Mouse (Mus musculus): ENCODE data around the gene Lrrn2.

Gene Lrrn2

DNA sequence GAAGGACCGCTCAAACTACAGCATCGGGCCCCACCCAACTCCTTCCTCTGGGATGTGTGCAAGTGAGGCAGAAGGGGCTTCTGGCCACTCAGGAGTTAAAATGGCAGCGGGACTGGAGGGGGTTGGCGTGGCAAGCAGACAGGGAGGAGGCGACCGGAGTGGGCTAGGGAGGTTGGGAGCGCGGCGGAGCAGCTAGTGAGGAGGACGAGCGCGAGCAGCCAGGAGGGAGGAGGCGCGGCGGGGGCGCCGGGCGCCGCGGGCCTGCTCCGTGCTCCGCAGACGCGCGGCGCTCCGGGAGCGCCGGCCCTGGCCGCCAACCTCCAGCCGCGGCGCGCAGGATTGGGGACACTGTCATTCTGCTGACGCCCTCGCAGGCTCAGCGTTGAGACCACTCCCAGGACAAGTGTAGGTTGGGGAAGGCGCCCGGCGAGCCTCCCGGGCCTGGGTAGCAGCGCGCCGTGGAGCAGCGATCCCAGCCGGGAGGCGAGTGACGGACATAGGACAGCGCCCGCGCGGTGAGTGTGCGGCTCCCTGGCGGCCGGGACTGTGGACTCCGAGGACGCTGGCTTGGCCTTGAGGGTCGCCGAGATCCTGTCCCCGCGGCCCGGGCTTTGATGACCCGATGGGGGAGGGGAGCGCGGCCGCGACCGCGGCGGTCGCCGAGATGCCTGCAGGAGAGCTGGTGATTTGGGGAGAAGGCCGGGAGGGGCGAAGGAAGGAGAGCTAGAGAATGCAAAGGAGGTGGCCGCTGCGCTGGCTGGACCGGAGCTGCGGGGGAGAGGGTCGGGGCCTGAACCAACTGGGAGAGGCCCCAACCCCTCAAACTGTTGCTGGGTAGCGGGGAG is at the start of gene Lrrn2:
Gene Lrrn2, plus strand, starts transcription at position 113 of the 845 bp plus-strand sequence.
- peak; percentile 22 for DNase-seq

- DNase-seq = no peak
These were observed 48.1 kb upstream of the Lrrn2 start for GRCm38 (mm10) chr1:132831963-132832362.

DNA sequence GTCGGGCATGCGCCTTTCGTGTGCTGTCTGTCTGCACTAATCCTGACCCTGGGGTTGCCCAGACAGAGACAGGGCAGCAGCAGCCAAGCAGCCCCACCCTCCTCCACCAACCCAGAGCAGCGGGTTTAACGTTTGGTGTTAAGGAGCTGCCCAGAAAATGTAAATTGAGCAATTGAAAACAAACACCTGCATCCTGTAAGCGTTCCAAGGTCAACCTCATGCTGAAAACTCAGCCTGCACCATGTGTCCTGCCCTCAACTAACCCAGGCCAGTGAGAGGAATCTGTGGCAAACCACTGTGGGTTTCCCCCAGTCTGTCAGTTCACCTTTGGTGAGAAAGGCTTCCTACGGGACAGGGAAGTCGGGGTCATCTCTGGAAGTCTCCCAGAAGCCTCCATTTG is 46.0 kb upstream of the Lrrn2 start:
- no peak for DNase-seq

GRCm38 (mm10) chr1:132836895-132837294 is 43.2 kb upstream of the Lrrn2 start:
- no peak for DNase-seq

GRCm38 (mm10) chr1:132837691-132838090 is 42.4 kb upstream of the Lrrn2 start:
- no peak for DNase-seq

DNA sequence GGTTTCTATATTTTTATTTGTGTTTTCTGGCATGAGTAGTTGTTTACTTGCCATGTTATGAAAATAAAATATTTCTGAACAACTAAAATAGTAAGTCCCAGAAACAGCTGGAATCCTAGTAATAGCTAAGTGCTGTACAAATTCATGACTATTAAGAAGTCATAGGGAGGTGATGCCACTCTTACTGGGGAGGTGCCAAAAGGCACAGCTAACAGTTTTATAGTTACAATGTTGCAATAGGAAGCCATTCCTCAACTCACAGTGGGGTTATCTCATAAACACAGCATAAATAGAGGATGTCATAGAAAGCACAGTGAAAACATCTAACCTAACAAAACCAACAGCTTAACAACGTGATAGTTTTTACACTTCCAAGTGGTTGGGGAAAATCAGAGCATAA is 41.7 kb upstream of the Lrrn2 start:
- no peak for DNase-seq

GRCm38 (mm10) chr1:132843612-132844011 is 36.5 kb upstream of the Lrrn2 start:
- no peak for DNase-seq

DNA sequence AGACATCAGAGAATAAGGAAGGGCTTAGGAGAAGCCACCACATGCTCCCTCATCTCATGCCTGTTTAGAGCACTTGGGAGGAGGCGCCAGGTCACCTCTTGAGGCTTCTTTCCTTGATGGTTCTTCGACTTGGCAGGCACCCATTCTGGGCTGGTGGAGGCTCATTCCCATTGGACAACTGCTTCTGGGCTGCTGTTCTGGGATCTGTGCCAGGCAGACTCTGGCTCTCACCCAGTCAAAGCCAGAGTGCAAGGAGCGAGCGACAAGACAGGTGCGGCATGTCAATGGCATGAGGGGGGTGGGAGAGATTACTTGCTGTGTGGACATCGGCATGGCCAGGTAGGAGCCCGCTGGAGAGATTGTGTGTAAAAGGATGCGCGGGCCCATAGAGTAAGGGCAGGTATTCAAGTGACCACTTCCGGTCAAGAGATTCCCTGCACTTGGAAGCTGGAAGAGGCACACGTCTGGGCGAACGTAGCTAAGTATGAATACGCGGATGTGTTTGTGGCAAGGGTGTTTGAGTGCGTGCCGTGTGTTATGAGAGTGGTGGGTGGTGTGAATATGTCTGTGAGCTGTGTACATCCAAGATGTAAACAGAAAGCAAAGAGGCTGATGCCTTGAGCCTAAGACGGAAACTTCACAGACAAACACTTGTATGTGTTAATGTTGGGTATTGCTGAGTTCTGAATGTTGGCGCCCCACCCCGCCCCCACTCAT is 35.8 kb upstream of the Lrrn2 start:
- DNase-seq = peak; percentile 82

DNA sequence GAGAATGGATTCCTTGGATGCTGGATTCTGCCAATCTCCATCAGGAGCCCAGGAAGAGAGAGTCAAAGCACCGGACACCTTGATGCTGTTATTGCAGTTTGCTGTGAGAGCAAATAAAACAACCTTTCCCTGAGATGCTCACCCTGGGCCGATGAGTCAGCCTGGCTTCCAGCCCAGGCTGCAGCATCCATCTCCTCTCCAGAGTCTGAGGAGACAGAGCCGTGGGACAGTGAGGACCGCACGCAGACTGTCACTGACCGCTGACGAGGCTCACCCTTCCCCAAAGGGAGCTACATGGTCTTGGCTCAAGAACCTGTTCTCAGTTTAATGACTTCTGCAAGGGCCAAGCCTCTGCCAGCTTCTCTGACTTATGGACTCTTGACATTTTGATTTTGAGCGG is 34.3 kb upstream of the Lrrn2 start:
- no peak for DNase-seq

- DNase-seq = no peak
These were observed 29.3 kb upstream of the Lrrn2 start for GRCm38 (mm10) chr1:132850809-132851208.

- no peak for DNase-seq
These were observed 28.8 kb upstream of the Lrrn2 start for GRCm38 (mm10) chr1:132851296-132851695.

DNA sequence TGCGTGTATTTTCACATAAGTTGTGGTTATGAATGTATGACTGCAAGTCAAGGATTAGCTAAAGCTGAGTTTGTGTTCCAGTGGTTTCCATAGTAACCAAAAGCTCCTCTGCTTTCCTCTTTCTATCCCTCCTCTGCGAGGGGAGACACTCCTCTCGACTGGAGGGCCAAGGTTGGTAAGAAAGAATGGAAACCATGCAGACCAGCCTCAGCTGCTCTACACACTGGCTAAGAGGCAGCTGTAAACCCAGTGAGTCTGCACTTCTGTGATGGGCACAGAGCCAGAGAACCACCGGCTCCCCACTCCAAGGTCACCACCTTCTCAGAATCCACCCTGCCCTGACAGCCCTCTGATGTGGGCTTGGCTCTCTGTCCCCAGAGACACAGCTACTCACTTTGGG is 28.3 kb upstream of the Lrrn2 start:
- no peak for DNase-seq

DNA sequence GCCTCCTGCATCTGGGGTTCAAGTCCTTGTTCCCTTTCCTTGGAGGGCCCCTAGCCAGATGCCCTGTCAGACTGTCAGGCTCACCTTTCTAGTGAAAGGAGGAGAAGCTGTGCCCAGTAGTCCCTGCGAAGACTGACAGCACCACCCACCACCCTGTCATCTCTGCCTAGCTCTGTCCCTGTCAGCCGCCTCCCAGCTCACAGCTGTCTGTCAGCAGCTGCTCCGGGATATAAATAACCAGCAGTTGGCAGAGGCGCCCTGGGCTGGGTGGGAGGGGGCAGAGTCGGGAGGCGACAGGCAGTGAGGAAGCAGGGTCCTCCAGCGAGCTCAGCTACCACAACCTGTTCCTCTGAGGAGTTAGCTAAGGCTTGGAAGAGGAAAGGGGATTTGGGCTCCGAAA is 26.8 kb upstream of the Lrrn2 start:
- no peak for DNase-seq

- no peak for DNase-seq
These were observed 21.3 kb upstream of the Lrrn2 start for GRCm38 (mm10) chr1:132858516-132859383.

DNA sequence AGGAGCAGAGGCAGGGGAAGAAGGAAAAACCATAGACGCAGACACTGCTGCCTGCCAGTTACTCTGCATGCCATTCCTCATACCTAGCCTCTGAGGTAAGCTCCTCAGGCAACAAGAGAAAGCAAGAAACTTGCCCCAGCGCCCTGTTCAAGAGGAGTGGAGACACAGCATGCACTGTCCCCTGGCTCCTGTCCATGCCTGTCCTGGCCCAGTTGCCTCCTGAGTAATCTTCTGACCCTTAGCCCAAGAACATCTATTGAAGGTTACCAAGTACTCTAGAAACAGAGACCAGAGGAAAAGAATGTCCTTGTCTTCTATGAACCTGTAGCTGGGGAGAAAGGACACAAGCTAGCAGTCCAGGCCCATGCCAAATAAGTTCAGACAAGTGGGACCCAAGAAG is 15.9 kb upstream of the Lrrn2 start:
- no peak for DNase-seq

- DNase-seq = no peak
These were observed 14.5 kb upstream of the Lrrn2 start for GRCm38 (mm10) chr1:132865585-132865984.

DNA sequence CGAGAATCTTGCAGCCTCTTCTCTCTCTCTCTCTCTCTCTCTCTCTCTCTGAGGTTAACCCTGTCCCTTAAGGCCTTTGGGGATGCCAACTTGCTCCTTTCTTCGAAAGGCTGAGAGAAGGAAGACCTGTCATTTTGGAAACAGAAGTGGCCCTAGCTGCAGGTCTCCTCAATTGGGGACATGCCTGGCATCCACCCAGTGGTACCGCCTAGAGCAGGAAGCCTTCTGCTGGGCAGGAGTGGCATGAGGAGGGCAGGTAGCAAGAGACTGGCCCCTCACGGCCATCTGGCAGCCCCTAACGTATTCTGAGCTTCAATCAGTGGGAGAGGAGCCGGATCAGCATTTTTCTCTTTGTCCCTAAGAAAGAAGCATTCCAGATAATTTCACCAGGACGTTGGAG is 9.7 kb upstream of the Lrrn2 start:
- no peak for DNase-seq

DNA sequence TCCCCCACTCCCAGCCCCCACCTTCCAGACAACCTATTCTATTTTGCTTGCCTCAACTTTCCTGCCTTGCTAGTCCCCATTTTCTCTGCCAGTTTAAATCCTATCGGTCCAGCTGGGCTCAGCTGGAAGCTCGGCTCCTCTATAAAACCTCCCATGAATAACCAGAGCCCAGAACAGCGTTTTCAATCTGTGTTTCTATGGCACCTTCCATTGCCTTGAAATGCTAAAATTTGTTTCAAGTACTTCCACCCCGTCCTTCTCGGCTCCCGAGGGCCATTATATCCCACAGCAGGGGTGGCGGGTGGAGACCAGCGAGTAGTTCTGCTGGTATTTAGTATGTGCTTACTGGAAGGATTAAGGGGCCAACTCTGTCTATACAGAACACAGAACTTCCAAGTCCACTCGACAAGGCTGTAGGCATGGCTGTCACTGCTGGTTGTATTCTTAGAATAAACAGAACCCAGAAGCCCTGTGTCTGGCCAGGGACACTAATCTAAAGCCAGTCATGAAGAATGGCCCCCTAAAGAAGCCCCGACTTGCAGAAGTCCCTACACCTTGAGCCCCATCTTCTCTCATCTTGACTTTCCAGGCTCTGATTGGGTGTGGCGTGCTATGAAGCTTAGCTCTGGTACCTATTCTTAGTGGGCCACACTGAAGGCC is 992 bp upstream of the Lrrn2 start:
- DNase-seq = no peak

GRCm38 (mm10) chr1:132879801-132880160 is 292 bp upstream of the Lrrn2 start:
- no peak for DNase-seq

DNA sequence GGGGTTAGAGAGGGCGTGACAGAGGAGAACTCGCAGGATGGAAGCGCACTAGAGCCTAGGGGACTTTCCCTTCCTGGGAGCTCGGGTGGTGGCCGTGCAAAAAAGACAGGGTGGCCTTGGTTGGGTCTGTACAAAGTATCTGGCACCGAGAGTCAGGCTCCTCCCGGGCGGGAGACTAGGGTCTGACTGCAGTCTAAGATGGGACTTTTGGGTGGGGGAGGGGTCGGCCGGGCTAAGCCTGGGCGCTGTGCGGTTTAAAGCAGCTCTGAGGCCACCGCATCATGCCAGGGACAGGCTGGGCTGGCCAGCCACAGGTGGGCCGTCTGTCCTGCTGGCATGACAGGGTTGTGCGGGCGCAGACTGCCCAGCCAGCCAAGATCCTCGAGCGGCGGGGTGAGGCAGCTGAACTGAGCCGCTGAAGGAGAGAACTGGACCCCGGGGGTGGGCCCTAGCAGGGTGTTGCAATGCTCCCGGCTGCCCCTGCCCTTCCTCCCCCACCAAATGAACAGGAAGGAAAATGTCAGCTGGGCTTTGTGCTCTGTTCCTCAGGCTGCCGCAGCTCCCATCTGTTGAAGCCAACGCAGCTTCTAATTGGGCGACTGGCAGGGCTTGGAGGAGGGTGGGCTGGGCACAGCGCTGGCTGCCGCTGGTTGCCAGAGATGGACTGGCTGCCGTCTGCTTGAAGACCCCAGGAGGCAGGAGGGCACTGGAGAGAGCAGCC is 1.1 kb downstream of the Lrrn2 start:
- DNase-seq = peak; percentile 11

- no peak for DNase-seq
These were observed 1.8 kb downstream of the Lrrn2 start for GRCm38 (mm10) chr1:132881836-132882235.

GRCm38 (mm10) chr1:132885701-132886100 is 5.6 kb downstream of the Lrrn2 start:
- DNase-seq = no peak

All from kidney, postnatal 14 days (tissue).